Mouse (Mus musculus) heart, adult 2 months (tissue): Measurements from ENCODE around the gene Hsbp1.

ENCODE experiments used
- CTCF ChIP-seq: fragments of 200-600 bp; IDR thresholded peaks from 2 replicates; pipeline ENCODE4 v1.8.1; 2022; ENCODE audit warnings: antibody characterized with exemption, mild to moderate bottlenecking, moderate library complexity
- EP300 ChIP-seq: fragments of 200-500 bp; IDR thresholded peaks from 2 replicates; pipeline ENCODE4 v1.6.1; 2011; ENCODE audit warnings: low read depth, low read length, control low read depth; ENCODE audit not compliant: insufficient read depth
- POLR2A ChIP-seq: fragments of 200-500 bp; IDR thresholded peaks from 2 replicates; pipeline ENCODE4 v1.6.1; 2011; ENCODE audit warnings: mild to moderate bottlenecking, low read depth, low read length, control low read depth; ENCODE audit not compliant: insufficient read depth

- TF ChIP-seq EP300 (no peak), POLR2A (no peak), CTCF (no peak)
Measured at GRCm38 (mm10) chr8:119378476-119378875, 34.2 kb downstream of the Hsbp1 start.
